Mouse (Mus musculus) heart, postnatal 0 days (tissue): ENCODE results near the gene Zfand4.

Experiments
- CTCF ChIP-seq: IDR thresholded peaks from 2 replicates; pipeline ENCODE4 v1.5.1; 2016; ENCODE audit warnings: antibody characterized with exemption, control low read depth, low read depth
- EP300 ChIP-seq: IDR thresholded peaks from 2 replicates; pipeline ENCODE4 v1.6.1; 2016; ENCODE audit warnings: antibody characterized with exemption, low read depth

- TF ChIP-seq CTCF, result no peak
- no peak for TF ChIP-seq EP300
These were observed 19.3 kb downstream of the Zfand4 start for GRCm38 (mm10) chr6:116283280-116283679.
